Mouse (Mus musculus) spleen, postnatal 4 days (tissue): ENCODE results near the gene Slit3.

ENCODE experiments used
- DNase-seq, 2 experiments: peaks; one replicate each; pipeline ENCODE4 v3.0.0; 2022; ENCODE audit warnings: low spot score in 2 of 2

Gene Slit3

DNA sequence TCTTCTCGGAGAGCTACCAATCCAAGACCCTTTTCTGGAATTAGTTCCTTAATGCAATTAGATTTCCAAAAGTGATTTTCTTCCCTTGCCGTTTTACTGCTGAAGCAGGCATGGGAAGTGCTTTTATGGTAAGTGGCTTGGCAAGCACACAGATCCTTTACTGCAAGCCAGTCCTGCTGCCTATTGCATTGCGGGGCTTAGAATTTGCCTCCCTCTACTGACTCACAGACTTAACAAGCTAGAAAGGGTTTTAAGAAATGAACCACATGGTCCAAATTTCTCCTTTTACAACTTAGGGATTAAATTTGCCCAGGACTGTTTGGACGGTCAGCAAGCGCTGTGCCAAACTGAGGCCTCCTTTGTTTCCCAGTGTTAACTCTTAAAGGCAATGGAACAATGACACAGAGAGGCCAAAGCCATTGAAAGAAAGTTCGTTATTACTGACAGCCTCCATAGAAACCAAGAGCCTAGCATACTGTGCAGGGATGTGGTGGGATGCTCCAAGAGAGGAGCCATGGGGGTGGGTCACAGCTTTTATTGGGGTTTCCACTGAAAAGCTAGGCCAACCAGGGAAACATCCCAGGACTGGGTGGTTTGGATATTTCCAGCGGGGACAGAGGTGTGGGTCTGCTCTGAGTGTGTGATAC is 406.9 kb downstream of the Slit3 start:
- no peak for DNase-seq

DNA sequence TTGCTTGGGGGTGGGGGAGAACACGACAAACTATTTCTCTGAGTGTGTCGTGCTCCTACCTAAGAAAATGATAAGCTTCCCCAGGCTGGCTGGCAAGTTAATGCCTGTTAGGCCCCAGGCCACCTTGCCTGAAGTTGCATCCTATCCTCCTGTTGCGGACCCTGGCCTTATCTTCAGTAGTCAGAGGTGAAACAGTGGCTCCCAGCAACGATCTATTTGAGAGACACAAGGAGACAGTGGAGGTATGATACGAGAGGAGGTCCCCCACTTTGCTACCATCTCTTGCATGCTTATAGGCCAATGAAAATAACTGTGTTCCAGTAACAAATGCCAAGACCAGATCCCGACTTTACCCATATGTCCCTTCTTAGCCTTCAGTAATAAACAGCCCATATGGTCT is 414.0 kb downstream of the Slit3 start:
- no peak for DNase-seq

DNA sequence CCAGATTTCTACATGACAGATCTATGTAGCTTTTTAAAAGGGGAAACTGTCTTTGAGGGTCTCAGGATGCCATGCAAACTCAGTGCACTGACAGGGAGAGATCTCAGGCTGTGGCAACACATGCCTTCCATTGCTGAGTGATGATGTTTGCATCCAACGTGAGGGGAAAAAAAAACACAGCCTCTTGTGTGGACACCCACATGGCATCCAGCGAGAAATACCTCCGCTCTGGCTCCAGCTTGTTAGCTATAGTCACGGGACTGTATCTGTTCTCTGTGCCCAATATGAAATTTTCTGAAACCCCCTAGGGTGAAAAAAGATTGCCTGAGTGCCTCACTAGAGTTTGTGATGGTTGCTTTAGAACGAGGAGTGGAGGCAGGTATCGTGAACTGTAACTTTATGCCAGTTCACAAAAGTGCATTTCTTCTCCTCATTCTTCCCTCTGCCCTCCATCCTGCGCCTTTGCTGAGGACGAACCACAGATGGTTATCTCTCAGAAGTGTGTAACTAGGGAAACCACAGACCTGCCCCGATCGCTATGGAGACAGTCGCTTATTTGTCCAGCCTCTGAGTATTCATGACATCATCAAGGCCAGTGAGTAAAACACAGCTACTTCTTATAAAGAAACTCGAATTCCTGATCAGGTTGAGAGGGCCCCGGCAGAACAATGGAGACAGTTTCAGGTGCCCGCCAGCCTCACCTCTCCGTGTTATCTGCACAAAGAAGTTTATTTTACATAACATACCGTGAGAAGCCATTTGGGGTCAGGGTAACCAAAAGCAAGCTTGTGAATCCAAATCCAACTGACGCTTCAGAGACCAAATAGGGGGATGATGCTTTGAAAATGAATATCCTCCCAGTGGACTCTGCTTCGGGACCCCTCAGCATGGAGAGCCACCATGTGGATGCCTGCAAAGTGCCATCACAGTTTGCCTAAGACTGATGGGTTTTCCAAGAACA is 416.4 kb downstream of the Slit3 start:
- no peak for DNase-seq

DNA sequence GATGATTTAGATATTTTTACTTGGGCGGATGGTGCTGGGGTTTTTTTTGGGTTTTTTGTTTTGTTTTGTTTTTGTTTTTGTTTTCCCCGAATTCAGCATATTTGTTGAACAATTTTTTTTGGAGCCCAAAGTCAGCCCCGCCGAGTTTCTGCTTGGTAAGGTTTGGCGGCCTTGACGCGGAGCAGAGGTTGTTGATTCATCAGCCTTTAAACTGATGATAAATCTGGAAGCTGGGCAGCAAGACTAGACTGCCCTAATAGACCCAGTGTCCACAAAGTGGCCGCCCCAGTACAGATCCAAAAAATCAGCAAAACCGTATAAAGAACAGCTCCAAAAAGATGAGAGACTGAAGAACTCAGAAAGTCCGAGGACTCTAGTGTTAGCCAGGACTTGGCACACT is 421.7 kb downstream of the Slit3 start:
- no peak for DNase-seq

DNA sequence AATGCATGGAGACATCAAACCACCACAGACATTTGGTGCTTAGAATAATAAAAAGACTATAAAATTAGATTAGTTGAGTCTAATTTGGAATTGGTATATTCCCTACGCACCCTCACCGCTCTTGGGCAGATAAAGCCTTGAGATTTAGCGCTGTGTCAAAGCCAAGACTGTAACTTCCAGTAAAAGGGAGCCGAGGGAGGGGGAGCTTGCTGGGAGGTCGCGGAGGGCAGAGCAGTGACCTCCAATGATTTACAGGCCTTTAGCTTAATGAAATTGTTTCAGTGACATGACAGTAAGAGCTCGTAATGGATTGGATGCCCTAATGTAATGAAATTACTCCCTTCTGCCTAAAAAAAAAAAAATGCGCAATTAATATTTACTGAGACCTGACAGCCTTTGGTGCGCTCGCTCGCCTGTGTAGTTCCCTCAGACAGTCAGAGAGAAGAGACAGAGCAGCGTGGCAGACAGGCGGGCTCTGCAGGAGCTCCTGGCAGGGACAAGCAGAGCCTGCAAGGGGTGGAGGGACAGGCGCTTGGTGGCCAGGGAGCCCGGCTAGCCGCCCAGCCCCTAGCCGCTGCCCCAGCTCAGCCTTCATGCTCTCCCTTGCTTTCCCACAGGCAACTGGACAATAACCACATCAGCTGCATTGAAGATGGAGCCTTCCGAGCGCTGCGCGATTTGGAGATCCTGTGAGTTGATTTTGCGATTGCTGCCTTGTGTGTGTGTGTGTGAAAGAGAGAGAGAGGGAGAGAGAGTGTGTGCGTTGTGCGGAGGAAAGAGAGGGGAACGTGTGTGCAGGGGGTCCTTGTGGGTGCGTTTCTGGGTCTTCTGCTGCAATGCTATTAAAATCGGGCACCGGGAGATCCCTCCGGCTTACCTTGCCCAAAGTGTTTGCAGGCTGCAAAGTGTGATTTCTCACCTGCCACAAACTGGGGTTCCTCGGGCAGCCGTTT is 423.4 kb downstream of the Slit3 start:
- DNase-seq: no peak

DNA sequence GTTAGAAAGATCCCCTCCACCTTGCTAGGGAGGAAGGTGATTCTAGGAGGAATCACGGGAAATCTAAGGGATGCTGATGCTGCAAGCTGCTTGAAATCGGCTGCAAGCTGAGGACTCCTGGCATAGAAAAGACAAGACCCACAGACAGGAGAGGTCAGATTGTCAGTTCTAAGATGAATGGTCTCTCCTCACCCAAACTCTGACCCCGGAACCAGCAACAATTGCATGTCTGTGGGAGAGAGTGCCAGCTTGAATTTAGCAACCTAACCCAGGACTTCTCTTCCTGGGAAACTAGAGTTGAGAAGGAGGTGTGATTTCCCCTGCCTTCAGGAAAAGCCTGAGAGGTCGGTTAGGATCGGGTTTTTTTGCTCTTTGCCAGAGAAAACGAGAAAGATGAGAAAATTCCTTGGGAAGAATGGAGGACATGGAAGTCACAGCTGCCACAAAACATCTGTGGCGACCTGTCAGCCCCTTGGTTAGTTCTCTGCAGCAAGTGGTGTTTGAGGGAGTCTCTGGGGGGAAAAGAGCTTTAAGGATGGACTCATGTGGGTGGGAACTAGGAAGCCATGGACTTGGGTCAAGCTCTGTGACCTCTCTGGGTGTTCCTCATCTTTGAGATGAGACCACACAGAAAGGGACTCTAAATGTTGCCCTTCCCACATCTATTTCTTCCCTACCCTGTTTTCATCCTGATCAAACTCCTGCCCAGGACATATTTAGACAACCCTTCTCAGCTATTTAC is 425.2 kb downstream of the Slit3 start:
- DNase-seq: no peak

DNA sequence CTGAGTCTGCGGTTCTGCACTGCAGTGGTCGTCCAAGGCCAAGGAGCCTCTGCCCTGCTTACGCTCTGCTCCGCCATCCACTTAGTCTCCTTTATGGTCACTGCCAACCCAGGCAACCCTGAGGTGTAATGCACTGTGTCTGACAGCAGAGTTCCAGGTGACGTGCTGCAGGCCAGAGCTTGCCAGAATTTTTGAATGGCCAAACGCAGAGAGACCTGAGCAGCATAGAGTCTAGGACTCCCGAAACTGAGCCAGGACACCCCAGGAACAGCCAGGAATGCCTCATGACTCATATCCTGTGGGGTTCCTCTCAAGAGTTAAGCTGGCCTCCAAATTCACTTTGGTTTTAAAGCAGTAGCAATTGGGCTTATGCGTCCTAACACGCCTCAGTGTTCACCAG is 429.0 kb downstream of the Slit3 start:
- no peak for DNase-seq

DNA sequence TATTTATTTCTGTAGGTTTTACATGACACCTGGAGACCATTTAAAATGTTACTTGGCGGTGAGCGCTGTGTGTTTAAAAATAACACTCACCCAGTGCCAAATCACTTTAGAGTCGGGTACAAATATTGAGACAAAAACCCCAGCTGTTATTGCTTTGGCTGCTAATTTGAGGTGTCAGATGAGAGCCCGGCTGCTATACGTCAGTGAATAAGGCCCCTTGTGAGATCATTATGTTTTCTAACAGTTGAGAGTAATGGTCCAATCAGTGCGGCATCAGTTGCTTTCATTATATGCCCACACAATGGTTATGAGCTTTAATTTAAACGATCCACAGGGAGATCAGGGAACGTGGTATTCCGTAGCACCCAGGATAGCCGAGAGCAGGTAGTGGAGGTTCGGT is 435.2 kb downstream of the Slit3 start:
- DNase-seq: no peak

DNA sequence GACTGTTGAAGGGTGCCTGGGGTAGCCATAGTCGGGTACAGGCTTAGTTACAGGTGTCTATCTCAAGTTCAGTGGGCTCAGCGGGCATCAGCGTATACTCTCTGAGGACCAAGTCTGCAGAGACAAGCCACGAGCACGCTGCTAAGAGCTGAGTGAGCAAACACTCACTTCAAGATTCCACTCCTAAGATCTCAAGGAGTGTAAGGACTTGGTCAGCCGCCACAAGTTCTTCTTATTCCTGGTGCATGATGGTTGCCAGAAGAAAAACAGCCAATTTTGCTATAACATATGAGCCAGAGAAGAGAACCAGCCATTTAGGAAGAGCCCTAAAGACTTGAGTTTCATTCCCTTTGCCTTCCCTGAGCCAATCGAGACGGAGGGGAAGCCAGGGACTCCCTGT is 436.5 kb downstream of the Slit3 start:
- no peak for DNase-seq

DNA sequence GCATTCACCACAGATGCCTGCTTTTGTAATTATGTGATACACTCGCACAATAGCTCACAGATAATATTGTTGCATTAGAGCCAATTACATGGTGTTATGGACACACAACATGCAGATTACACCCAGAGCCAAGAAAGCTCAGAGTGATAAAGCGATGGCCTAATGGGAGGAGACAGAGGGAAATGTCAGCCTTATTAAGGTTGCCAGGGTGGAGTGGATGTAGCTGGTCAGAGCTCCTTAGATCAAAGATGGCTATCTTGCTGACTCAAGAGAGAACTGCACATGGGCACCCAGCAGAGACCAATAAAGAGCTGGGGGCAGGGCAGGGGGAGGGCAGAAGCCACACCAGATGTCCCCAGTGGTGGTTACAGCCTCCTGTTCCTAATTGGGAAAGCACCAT is 437.3 kb downstream of the Slit3 start:
- DNase-seq: no peak

DNA sequence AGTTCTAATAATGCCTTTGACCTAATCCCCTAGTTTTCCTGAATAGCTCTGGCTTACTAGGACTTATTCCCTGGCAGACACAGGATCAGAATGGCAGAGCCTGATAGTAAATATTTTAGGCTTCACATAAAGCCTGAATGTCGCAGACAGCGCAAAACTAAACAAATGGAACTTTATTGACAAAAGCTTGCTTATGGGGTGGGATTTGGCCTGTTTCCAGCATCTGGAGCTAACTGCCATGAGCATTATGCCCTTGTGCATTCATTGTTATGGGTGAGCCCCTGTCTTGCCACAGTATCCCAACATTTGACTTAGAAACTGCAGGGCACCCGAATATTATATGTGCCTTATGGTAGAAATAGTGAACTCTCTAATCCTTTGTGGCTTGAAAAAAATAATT is 438.4 kb downstream of the Slit3 start:
- no peak for DNase-seq

DNA sequence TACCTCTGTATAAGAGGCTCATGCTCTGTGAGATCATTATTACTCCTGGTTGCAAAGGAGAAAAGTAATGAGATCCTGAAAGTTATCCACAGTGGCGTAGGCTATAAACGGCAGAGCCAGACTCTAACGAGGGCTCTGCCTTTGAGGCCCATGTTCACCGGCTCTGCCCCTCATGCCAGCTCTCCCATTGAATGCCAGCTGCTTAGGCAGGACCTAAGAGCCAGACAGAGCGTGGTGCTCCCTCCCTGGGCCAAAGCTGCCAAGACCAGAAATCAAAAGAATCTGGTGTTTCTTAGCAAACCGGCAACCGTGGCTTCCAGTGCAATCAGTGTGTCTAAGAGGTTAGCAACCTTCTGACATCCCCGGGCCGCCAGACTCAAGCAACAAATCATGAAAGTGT is 440.7 kb downstream of the Slit3 start:
- DNase-seq: no peak

DNA sequence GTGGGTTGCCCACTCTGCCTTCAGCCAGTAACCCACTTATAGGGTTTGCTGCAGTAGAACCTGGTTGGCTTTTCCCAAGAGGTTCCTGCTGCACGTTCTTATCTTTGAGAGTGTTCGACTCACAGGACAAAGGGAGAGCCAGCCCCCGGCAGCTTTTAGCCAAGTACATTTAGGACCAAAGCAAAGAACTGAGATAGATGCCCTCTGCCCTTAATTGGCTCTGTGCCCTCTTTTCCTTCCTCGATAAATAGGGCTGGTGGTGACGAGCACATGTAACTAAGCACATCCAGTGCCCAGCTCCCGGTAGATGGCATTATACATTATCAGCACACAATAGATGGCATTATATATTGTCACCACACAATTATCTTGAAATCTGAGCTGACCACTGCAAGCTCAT is 444.3 kb downstream of the Slit3 start:
- no peak for DNase-seq

DNA sequence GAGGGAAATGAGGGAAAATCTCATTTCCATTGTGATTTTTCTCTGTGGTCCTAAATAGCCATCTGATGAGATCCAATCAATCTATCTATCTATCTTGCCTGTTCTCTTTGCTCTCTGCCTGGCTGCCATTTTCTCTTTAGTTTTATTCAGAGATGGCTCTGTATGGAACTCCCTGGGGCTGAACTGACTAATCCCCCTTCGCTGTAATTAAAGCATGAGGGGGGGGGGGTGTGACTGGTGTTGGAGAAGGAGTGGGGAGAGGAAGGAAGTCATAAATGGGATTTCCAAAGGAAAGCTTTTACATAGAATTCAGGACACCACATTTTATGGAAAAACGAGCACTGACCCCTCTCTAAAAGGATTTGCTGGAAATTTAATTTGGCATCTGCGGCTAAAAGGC is 445.7 kb downstream of the Slit3 start:
- DNase-seq: no peak

DNA sequence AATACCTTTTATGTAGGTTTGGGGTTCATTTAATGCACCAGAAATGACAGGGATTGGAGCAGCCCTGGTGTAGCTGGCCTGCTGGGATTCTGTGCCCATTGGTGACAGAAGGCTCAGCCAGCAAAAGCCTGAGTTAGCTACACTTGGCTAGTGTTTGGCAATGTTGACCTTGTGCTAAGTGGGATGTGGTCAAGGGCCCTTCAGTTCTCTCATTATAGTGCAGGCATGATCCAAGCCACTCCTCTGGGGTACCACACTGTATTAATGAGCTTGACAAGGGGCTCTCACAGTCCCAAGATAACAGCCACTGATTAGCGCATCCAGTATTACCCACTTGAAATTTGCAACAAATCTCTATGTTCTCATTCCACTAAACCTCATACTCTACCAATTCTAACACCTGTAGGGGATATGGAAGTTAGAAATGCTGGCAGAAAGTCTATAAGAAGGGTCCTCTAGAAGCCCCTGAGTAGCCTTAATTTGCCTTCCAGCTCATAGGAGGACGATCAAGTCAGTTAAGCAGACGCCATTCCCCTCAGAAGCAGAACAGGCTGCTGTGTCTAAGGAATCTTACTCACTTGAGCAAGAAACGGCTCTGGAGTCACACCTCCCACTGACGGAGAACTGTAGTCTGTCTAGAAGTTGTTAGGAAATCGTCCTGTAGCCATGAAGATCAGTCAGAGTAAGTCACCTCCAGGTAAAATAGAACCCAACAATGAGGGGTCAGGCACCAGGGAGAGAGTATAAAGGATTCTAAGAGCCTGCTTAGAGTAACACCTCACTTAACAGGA is 448.3 kb downstream of the Slit3 start:
- no peak for DNase-seq

DNA sequence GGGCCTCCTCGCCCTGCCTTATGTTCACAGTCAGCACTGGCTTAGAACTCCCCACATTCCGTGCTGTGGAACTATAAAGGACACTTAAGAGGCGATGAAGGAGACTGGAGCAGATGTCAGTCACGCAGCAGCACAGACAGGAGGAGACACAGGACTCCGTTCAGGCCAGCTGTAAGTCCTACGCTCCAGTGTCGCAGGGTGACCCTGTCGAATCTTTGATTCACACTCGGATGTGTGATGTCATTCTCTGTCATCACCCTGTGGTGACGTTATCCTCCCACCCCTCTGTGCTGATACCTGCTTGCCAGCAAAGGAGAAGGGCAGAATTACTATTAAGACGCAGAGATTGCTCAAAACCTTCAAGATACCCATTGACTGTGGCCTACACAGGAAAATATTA is 448.9 kb downstream of the Slit3 start:
- no peak for DNase-seq

DNA sequence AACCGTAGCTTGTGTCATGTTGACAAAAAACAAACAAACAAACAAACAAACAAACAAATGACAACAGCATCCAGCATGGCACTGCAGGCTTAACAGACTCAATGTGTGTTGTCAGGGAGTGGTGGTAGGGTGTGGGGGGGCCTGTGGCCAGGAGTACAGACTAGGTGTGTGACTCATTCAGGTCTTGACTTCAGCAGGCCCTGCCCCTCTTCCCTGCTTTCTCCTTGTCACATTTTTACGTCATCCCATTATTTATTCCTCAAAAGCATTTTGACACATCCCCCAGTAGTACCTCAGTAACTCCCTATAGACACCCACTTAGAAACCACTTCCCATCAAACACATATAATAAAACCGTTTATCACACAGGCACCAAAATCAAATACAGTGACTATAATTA is 450.9 kb downstream of the Slit3 start:
- no peak for DNase-seq

DNA sequence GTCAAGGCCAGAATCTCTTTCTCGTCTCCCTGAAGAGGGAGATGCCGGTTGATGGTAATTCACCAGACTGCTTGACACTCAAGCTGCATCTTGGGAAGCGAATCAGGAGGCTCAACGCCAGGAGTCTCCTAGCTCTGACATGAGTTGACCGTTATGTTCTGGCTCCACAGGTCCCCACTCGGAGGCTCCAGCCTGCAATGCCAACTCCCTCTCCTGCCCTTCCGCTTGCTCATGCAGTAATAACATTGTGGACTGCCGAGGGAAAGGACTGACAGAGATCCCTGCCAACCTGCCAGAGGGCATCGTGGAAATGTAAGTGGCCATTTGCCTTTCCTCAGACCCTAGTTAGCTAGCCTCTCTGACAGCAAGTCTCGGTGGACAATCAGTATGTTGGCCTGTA is 457.8 kb downstream of the Slit3 start:
- no peak for DNase-seq

DNA sequence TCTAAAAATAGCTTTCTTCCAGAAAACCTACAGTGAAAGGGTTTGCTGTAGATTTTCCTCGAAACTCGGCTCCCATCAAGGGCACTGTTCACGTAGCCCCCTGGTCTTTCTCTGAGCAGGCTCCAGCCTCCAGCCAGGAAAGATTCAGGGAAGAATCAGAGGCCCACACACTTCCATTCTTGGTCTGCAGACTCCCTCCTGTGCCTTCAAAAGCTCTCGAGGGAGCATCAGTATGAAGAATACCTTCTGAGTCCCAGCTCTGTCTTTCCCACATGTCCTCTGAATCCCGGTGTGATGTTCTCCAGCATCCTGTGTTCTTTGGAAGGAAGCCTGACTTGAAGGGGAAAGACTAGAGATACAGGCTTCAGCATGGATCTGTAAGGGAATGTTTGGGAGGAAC is 461.6 kb downstream of the Slit3 start:
- no peak for DNase-seq

DNA sequence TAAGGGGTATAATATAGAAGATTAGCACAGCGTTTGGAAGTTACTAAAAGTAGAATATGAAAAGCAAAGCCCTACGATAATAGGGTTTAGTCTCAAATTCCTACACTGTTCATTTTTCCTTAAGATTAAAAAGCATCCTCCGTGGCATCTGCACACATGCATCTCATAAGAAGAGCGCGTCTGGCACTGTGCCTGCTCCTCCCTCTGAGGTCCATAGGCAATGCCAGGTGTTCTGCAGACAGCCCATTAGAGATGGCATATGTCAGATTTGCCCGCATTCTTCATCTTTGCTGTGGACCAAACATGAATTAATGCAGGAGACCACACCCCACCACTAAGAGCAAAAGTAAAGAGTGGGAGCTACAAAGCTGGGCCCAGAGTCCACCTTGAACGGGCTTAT is 462.6 kb downstream of the Slit3 start:
- DNase-seq: no peak
